In the genomic region with DNA sequence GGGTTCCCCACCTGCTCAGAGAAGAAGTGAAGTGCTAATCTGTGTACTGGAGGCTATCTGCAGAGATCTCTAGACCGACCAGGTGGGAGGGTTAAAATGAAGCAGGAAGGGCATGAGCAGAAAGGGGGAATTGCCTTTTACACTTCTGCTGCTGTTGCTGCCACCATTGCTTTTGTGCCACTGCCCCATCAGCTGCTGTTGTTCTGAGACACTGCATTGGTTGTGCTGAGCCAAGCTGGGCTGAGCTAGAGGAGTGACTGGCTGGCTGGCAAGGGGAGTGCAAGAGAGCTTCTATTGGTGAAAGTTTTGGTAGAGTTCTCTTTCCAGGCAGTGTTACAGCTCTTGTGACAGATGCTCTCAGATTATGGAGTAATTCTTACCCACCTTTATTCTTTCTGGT, we compare ENCODE assay signal across 16 mouse cellular contexts.
"Had no signal": no experiment of that assay in that cellular context is flagged by ENCODE, and none has a peak within 500 bp of the region (broad histone marks: within the 10 kb centered on the region; RNA-seq: fewer than 3 reads in every experiment).

No protein-coding gene starts in this region.

- H3K27me3 ChIP-seq: neural tube, embryonic 13.5 days; neural tube, embryonic 15.5 days; stomach, embryonic 15.5 days had no signal

- H3K9me3 ChIP-seq: stomach, embryonic 15.5 days had no signal

- H3K36me3 ChIP-seq: neural tube, embryonic 13.5 days; neural tube, embryonic 15.5 days; stomach, embryonic 15.5 days had no signal

- H3K4me1 ChIP-seq: neural tube, embryonic 13.5 days; neural tube, embryonic 15.5 days; stomach, embryonic 15.5 days had no signal

- H3K27ac ChIP-seq: neural tube, embryonic 13.5 days; neural tube, embryonic 15.5 days; stomach, embryonic 15.5 days; stomach, postnatal 0 days had no signal

- DNase-seq: retina, postnatal 1 day; right cerebral cortex, adult 18-20 months; right cerebral cortex, postnatal 14 days; right cerebral cortex, postnatal 25 days; right cerebral cortex, postnatal 4 days; spleen, adult 18-20 months; thymus, adult 18-20 months; thymus, adult 2 months; thymus, postnatal 14 days; thymus, postnatal 25 days; thymus, postnatal 36 days; thymus, postnatal 4 days had no signal

- H3K4me3 ChIP-seq: neural tube, embryonic 13.5 days; neural tube, embryonic 15.5 days; stomach, embryonic 15.5 days had no signal
